Mouse (Mus musculus): ENCODE measurements around the gene Mndal.
"Not testable (repeated sequence)": the region's sequence is repeated elsewhere in the genome, so short reads cannot be mapped to it uniquely, and the experiment has no call there.

- not testable (repeated sequence) for TF ChIP-seq GATA1 (IDR thresholded peaks at IDR 0.05; ENCODE audit: borderline replicate concordance, low read length); POLR2AphosphoS5 (IDR thresholded peaks at IDR 0.05; ENCODE audit: insufficient replicate concordance, low read depth, low read length)
Measured at GRCm38 (mm10) chr1:173887026-173887787, 55.1 kb downstream of the Mndal start.

All from G1E (cell line).